Mouse (Mus musculus) cerebellum, adult (tissue): ENCODE measurements around the gene Etfbkmt.
A peak's percentile ranks its signal among the peaks of the same experiment; 100 is the strongest.
"Not testable (repeated sequence)": the region's sequence is repeated elsewhere in the genome, so short reads cannot be mapped to it uniquely, and the experiment has no call there.

Source experiments
- ATAC-seq: cut with Nextera tagmentation; 2 replicates; pipeline ENCODE4 v1.9.2; 2017; ENCODE audit warnings: mild to moderate bottlenecking, moderate library complexity, mixed read lengths; ENCODE audit not compliant: insufficient number of reproducible peaks, low FRiP score, low TSS enrichment

The Etfbkmt gene

DNA sequence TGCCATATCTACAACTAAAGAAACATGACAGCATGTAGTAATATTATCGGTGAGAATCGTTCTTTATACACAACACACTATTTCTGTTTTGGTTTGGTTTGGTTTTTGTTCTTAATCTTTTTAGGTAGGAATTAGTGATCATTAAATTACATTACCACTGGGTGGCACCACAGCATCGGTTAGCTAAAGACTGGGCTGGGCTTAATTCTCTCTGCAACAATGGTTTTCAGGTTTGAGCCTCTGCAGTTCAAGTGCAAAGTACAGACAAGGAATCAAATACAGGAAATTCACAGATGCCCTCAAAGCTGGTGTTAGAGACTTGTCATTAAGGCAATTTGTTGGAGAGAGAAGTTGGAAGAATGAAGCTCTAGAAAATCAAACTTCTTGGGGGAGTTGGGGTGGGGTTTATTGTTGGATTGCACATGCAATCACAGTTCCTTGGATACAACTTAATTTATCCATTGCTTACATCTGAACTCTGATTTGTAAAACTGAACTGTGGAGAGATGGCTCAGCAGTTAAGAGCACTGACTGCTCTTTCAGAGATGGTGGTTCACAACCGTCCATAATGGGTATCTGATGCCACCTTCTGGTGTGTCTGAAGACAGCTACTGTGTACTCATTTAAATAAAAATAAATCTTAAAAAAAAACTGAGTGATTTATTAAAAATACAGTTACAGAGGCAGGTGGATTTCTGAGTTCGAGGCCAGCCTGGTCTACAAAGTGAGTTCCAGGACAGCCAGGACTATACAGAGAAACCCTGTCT is 7.2 kb upstream of the Etfbkmt start:
- ATAC-seq: peak; percentile 74

DNA sequence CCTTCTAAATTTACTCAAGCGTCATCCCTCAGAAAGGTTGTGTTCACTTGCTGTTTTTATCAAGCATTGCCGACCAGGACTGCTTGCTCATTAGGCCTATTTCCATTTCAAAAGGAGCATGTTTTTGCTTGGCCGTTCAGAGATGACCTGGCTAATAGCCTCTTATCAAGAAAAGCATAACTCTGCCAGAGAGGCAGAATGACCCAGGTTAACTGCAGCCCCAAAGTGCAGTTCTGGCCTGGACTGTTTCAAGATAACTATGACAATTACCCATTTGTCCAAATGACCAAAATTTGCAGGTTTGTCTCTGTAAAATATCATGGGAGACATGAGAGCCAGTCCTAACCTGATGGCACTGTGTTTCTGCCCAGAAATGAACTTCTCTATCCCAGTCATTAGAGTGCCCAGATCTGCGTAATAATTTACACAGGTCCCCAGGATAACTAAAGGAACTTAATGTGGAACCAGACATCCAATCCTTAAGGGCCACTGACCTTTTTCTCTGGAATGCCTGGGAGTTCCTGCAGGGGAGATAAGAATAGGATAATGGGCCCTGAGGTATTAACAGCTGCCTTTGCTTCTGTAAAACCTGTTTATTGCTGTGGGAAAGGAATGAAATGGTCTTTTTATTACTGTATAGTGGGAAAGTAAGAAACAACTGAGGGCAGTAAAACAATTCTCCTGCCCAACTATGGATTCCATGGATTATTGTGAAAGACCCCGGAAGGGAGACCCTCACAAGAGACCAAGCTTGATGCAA is 5.1 kb upstream of the Etfbkmt start:
- no peak for ATAC-seq

GRCm38 (mm10) chr6:149135631-149136030 is 4.0 kb upstream of the Etfbkmt start:
- ATAC-seq: no peak

DNA sequence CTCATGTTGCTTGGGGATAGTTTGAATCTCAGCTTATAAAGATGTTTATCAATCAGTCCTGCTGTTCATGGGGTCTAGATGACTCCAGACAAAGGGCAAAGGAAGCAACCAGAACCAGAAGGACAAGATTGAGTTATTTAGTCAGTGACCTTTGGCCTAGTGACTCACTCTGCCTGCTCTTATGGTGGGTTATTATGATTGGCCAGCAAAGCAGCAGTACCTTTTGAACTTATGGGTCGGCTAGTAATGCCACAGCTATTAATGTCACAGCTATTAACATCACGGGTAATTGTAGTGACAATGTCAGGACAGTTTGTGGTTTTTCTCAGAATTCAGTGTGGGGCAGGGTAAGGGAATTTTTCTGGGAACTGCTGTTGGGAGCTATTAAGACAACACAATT is 1.7 kb upstream of the Etfbkmt start:
- no peak for ATAC-seq

- no peak for ATAC-seq
Measured at GRCm38 (mm10) chr6:149139011-149139410, 638 bp upstream of the Etfbkmt start.

DNA sequence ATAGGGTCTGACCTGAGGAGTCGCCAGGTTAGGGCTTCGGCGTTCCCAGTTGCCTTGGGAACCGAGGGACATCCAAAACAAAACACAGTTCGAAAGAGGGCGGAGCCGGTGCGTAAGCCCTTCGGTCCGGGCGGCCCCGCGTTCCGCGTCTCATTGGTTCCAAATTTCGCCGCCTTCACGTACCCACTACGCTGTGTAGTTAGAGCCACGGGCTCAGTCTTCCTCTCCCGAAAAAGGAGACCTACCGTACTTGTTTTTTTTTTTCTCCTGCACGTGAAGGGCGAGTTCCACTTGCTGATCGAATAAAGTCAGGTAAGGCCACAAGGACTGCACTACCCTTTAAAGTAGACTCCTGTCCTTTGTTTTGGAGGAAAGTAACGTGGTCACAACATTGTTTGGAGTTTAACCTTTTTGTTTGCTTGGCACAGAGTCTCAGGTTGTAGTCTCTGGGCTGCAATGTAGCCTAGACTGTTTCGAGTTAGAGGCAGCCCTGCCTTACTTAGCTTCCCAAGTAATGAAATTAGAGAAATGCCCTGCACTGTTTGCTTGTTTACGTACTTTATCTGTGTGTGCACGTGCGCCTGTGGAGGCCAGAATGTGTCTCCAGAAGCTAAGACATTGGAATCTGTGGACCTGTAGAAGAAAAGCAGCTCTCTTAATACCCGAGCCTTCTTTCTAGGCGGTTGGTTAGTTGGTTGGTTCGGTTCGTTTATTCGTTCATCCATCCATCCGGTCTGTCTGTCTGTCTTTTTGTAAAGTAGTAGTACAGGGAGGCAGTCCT is 1.9 kb downstream of the Etfbkmt start:
- peak; percentile 93 for ATAC-seq

DNA sequence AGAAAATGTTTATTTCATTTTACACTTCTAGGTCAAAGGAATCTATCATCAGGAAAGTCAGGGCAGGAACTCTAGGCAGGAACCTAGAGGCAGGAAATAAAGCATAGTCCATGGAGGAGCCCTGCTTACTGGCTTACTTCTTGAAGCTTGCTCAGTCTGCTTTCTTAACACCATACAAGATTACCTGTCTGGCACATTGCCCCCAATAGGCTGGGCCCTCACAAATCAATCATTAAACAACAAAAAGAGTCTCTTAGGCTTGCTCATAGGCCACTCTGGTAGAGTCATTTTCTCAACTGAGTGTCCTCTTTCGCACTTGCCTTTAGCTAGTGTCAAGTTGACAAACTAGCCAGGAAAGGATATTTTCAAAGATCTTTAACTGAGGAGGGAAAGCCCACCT is 5.5 kb downstream of the Etfbkmt start:
- ATAC-seq: no peak

GRCm38 (mm10) chr6:149148436-149149229 is 9.0 kb downstream of the Etfbkmt start:
- no peak for ATAC-seq

DNA sequence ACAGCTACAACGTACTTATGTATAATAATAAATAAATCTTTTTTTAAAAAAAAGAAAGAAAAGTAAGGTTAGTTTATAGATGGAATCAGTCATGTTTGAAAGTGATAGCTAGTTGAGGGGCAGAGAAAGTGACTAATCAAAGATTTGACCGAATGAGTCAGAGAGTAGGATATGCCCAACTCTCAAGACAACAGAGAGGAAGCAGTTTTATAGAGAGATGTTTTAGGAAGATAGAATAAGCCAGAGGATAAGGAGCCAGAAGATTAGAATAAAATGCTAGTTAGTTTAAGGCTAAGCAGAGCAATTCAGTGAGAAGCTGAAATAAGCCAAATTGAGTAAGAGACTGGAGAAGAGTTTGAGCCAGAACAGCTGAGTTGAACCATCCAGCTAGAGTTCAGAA is 12.5 kb downstream of the Etfbkmt start:
- no peak for ATAC-seq

DNA sequence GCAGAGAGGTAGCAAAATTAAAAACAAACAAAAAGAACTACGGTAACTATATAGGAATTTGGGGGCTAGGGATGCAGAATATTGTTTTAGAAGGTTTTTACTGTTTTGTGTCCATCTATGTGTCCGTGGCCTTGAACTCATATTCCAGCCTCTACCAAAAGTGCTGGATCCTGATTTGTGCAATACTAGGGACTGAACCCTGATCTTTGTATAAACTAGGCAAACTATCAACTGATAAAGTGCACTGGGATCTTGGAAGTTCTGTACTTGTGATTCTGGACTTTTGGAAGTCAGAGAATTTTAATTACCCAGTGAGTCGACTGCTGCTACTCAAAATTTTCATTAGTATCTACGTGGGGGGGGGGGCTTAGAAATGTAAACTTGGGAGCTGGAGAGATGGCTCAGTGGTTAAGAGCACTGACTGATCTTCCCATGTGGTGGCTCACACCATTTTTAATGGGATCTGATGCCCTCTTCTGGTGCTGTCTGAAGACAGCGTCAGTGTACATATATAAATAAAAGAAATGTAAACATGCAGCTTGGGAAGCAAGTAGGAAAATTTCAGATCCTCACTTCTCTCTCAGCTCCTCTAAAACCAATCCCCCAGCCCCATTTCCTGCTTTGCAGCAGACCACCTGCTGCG is 13.9 kb downstream of the Etfbkmt start:
- no peak for ATAC-seq

DNA sequence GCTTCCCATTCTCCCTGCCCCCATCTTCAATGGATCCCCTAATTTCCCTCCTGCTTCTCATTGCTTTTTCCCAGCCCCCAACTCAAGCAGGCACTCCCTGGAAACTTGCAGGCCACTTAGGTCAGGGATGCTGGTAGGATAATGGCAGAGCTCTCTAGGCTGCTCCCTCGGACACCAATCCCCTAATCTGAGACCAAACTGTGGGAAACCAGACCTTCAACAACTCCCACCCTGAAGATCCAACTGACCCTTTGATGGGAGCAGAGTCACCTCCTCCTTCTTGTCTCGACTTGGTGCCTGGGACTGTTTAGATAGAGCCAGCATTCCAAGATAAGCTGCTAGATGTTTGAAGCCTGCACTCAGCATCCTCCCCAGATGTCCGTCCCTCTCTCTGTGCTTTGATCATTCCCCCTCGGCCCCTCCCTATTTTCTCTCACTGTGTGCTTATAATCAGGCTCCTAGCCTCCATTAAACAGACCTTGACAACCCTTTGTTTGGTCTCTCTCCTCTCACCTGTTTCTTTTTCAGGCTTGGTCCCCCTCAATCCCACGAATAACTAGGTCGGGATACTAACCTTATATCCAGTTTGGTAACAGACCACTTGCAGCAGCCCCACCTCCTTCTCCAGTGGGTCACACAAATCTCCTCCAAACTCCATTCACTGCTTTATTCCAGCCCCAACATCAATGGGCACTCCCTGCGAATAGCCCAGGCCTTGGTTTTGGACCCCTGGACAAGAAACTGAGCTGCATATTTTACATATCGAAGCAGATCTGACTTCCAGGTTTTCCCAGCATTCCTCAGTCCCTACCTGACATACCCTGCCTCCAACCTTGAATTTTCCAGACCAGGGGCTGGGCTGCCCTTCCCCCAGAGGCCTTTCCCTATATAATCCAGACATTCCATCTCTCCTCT is 14.7 kb downstream of the Etfbkmt start:
- ATAC-seq: no peak

DNA sequence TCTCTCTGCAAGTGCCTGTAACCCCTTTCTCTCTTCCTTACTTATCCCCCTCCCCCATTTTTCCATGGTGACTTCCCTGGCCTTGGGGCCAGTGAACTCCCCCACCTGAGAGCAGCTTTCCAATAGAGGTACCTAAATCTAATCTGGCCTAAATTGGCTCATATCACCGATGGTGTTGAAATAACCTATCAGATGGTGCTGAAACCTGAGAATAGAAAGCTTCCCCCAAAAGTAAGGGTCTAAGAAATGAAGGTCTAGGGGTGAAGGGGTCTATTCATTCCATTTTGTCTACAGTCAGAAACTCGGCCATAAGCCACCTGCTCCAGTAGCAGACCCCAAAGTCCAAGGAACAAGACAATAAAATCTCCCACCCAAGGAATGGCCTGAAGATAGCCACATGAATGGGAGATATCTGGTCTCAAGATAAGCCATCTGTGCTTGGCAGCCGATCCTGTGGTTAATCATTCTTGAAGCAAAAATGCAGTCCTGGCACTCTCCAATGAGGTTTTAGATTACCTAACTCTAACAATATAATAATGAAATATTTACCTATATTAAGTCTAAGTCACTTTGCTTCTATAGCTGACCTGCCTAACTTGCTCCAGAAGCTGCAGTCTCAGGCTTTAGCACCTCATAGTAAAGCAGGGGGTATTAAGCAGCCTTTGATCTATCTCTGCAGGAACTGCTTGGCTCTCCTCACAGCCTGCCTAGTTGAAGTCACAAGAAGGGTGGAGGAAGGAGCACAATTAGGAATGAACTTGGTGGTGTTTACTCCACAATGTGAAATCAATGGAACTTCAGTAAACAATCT is 15.6 kb downstream of the Etfbkmt start:
- no peak for ATAC-seq

DNA sequence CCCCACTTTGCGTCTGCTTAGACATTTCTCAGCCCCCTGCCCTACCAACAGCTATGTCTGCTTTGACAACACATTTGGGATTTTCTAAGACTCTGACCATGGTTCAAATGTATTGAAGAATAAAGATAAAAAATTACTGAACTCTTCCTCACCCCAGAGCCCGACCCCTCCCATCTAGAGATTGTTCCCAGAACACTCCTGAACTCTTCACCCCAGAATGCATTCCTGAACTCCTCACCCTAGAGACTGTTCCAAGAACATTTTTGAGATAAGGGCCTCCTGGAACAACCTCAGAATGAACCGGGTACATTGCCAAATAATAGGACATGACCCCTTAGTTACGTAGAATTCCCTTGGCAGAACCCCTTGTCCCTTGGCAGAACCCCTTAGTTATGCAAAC is 27.4 kb downstream of the Etfbkmt start:
- ATAC-seq: not testable (repeated sequence)

- no peak for ATAC-seq
Measured at GRCm38 (mm10) chr6:149167672-149168071, 28.0 kb downstream of the Etfbkmt start.

DNA sequence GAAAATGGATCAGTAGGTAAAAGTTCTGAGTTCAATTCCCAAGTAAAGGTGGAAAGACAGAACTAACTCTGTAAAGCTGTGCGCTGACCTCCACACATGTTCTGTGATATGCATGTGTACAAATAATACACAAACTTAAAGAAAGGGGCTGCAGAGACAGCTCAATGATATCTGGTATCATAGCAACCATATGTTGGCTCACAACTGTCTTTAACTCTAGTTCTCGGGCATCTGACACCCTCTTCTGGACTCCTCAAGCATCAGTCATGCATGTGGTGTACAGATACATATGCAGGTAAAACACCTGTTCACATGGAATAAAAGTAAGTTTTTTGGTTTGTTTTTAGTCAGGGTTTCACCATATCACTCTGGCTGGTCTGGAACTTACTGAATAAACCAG is 28.8 kb downstream of the Etfbkmt start:
- no peak for ATAC-seq

DNA sequence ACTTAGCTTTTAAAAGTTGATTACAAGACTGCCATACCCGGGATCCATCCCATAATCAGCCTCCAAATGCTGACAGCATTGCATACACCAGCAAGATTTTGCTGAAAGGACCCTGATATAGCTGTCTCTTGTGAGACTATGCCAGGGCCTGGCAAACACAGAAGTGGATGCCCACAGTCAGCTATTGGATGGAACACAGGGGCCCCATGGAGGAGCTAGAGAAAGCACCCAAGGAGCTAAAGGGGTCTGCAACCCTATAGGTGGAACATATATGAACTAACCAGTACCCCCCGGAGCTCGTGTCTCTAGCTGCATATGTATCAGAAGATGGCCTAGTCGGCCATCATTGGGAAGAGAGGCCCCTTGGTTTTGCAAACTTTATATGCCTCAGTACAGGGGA is 30.3 kb downstream of the Etfbkmt start:
- ATAC-seq: not testable (repeated sequence)

DNA sequence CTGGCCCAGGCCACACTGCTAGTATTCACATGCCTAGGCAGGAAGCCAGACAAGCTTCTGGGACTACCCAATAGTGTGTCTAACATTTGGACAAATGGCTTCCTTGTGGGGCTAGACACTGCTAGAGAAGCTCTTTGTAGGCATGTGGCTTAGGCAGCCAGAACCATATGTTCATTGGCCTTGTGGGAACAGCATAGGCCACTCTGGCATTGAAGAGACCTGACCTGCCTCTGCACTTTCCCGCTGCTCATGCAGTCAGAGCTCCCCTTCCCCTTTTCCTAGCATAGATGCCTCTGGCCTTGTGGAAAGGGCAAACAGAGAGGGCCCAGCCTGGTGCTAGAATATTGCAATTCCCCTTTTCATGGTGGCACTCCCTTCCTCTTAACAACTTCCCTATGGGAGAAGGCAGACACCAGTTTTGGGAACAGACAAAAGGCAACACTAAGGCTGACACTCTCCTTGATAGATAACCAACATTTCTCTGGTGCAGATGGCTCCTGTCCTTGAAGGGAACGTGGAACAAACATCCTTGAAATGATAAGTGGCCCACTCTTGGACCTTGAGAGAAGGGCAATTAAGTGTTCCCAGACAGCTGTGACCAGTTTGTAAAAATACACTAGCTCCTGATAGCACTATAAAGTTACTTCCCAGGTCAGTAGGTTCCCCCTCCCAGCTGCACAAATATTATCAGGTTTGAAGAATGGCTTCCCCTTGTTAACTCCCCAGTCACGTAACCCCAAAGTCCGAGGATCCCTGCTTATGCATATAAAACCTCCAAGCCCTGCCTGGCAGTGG is 34.4 kb downstream of the Etfbkmt start:
- no peak for ATAC-seq
